In the genomic region with DNA sequence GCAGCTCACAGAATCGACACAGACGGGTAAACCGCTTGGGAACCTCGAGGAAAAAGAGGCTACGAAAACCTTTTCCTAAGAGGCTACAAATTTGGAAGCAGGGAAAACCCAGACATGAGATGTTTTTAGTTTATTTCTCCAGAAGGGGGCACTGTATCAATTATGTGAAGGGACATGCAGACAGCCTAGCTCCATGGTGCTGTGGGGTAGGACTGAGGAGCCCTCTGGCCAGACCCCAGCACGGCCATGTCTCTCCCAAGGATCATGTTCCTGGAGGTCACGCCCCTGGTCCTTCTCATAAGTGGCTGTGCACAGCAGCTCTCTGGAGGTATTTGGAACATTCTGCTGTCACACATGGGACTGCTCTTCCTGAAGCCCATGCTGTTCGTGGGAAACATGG, we compare ENCODE assay signal across 9 mouse cellular contexts. TPM values are rescaled to one million over a fixed set of nuclear protein-coding genes. Genes with fewer than 3 reads are reported as not detected.
DNase-seq lines count a peak whose midpoint lies in the region; ATAC-seq and TF ChIP-seq lines count a peak whose summit lies in the region.
"Had no signal": no experiment of that assay in that cellular context is flagged by ENCODE, and none has a peak within 500 bp of the region (broad histone marks: within the 10 kb centered on the region; RNA-seq: fewer than 3 reads in every experiment).

No protein-coding gene starts in this region.

- H3K4me1 ChIP-seq in forebrain, postnatal 0 days (ENCODE audit: insufficient read depth) = no peaks in the 10 kb centered on the region
- H3K4me1 ChIP-seq in forebrain, embryonic 16.5 days (replicated peaks; ENCODE audit: control insufficient read depth, insufficient read depth, low read length) = peaks cover under 1% of the 10 kb centered on the region; the same call in 1 of the 2 replicates
- H3K4me1 ChIP-seq in lung, embryonic 14.5 days (ENCODE audit: insufficient read depth) = no peaks in the 10 kb centered on the region
- H3K4me1 ChIP-seq in bone marrow macrophage, adult 2 months (ENCODE audit: control insufficient read depth, insufficient read depth, low read length) = peaks cover 3% of the 10 kb centered on the region
- H3K4me1 ChIP-seq in small intestine, adult 2 months (ENCODE audit: control insufficient read depth, insufficient read depth, insufficient read length, low read length) = no peaks in the 10 kb centered on the region

- no peak for TF ChIP-seq POLR2A in bone marrow macrophage, adult 2 months (IDR thresholded peaks at IDR 0.05; ENCODE audit: borderline replicate concordance, low read depth, low read length)
- TF ChIP-seq POLR2A in small intestine, adult 2 months (IDR thresholded peaks at IDR 0.05; ENCODE audit: low read depth, low read length) = no peak

- TF ChIP-seq CTCF in forebrain, postnatal 0 days (IDR thresholded peaks at IDR 0.05; ENCODE audit: low read depth) = peak; percentile 57
- TF ChIP-seq CTCF in lung, embryonic 14.5 days (IDR thresholded peaks at IDR 0.05; ENCODE audit: low read depth) = peak; percentile 28; the same call in 1 of the 2 replicates
- TF ChIP-seq CTCF in bone marrow macrophage, adult 2 months (IDR thresholded peaks at IDR 0.05; ENCODE audit: low read depth, low read length) = peak; percentile 28
- TF ChIP-seq CTCF in small intestine, adult 2 months (IDR thresholded peaks at IDR 0.05; ENCODE audit: extremely low read depth, insufficient read length, insufficient replicate concordance, low read depth, low read length) = peak; percentile 40; the same call in 1 of the 2 replicates

- no peaks in the 10 kb centered on the region for H3K9me3 ChIP-seq in forebrain, postnatal 0 days (ENCODE audit: low read length)
- H3K9me3 ChIP-seq in forebrain, embryonic 16.5 days (ENCODE audit: control insufficient read depth, low read length) = no peaks in the 10 kb centered on the region
- H3K9me3 ChIP-seq in lung, embryonic 14.5 days (ENCODE audit: low read depth, low read length) = no peaks in the 10 kb centered on the region
- H3K9me3 ChIP-seq: heart, embryonic 10.5 days had no signal

- H3K27me3 ChIP-seq in forebrain, postnatal 0 days (ENCODE audit: insufficient read depth, low read length) = no peaks in the 10 kb centered on the region
- no peaks in the 10 kb centered on the region for H3K27me3 ChIP-seq in forebrain, embryonic 16.5 days (replicated peaks; ENCODE audit: control insufficient read depth, insufficient read depth, low read length)
- H3K27me3 ChIP-seq in lung, embryonic 14.5 days (ENCODE audit: insufficient read depth, low read length) = no peaks in the 10 kb centered on the region
- H3K27me3 ChIP-seq in small intestine, adult 2 months (ENCODE audit: control insufficient read depth, insufficient read depth, low read length) = no peaks in the 10 kb centered on the region

- no peak overlapping the region for H3K4me3 ChIP-seq in forebrain, postnatal 0 days (ENCODE audit: low read depth, low read length)
- H3K4me3 ChIP-seq in forebrain, embryonic 16.5 days (replicated peaks; ENCODE audit: low read length) = no peak overlapping the region
- H3K4me3 ChIP-seq in lung, embryonic 14.5 days (ENCODE audit: low read depth, low read length) = no peak overlapping the region
- H3K4me3 ChIP-seq in bone marrow macrophage, adult 2 months (ENCODE audit: insufficient read depth, low read length) = no peak overlapping the region
- H3K4me3 ChIP-seq in small intestine, adult 2 months (ENCODE audit: low read depth, low read length) = no peak overlapping the region
- H3K4me3 ChIP-seq: heart, embryonic 10.5 days had no signal

- DNase-seq in forebrain, postnatal 0 days = no peak
- peak; percentile 53 for DNase-seq in lung, embryonic 14.5 days
- no peak for DNase-seq in lung, postnatal 4 days
- no peak for DNase-seq in testis, postnatal 14 days (ENCODE audit: low spot score)

- H3K4me2 ChIP-seq in forebrain, postnatal 0 days (ENCODE audit: low read depth) = no peak overlapping the region
- no peak overlapping the region for H3K4me2 ChIP-seq in forebrain, embryonic 16.5 days (ENCODE audit: low read length)
- H3K4me2 ChIP-seq in lung, embryonic 14.5 days = no peak overlapping the region

- peaks cover 38% of the 10 kb centered on the region for H3K36me3 ChIP-seq in forebrain, postnatal 0 days (ENCODE audit: insufficient read depth)
- H3K36me3 ChIP-seq in forebrain, embryonic 16.5 days (ENCODE audit: control insufficient read depth, insufficient read depth) = 0 out of 2 replicates have a peak, but pooled peaks cover under 1% of the 10 kb centered on the region
- peaks cover 69% of the 10 kb centered on the region for H3K36me3 ChIP-seq in lung, embryonic 14.5 days (ENCODE audit: insufficient read depth)
- peaks cover 24% of the 10 kb centered on the region; the same call in 1 of the 2 replicates for H3K36me3 ChIP-seq in small intestine, adult 2 months (ENCODE audit: control insufficient read depth, insufficient read depth, low read length)

- ATAC-seq in forebrain, postnatal 0 days = no peak
- ATAC-seq in forebrain, embryonic 16.5 days = no peak
- ATAC-seq in lung, embryonic 14.5 days (ENCODE audit: insufficient read depth) = no peak
- no peak for ATAC-seq in erythroid progenitor cell, adult 5-6 weeks (replicated peaks; ENCODE audit: low FRiP score, poor library complexity, severe bottlenecking)

- no peak overlapping the region for H3K27ac ChIP-seq in forebrain, postnatal 0 days (ENCODE audit: low read depth, low read length)
- no peak overlapping the region for H3K27ac ChIP-seq in forebrain, embryonic 16.5 days (ENCODE audit: low read length)
- no peak overlapping the region for H3K27ac ChIP-seq in lung, embryonic 14.5 days (ENCODE audit: low read depth)
- no peak overlapping the region for H3K27ac ChIP-seq in bone marrow macrophage, adult 2 months (ENCODE audit: insufficient read depth, low read depth, low read length)
- no peak overlapping the region for H3K27ac ChIP-seq in small intestine, adult 2 months (ENCODE audit: insufficient read depth, low read depth, low read length)
- H3K27ac ChIP-seq: heart, embryonic 10.5 days had no signal

- 75% methylated on average over 8 of the region's 8 CpGs for WGBS in forebrain, postnatal 0 days
- WGBS in forebrain, embryonic 16.5 days = 83% methylated on average over 8 of the region's 8 CpGs
- 74% methylated on average over 8 of the region's 8 CpGs for WGBS in lung, embryonic 14.5 days
- 72% methylated on average over 8 of the region's 8 CpGs for WGBS in small intestine, adult 2 months

- H3K9ac ChIP-seq in forebrain, postnatal 0 days = no peak overlapping the region
- H3K9ac ChIP-seq in forebrain, embryonic 16.5 days (replicated peaks; ENCODE audit: low read depth, low read length) = no peak overlapping the region
- no peak overlapping the region for H3K9ac ChIP-seq in lung, embryonic 14.5 days

RNA-seq across cellular contexts. Expression of a gene that starts 8.1 kb away (rescaled TPM):
- total RNA-seq in forebrain, postnatal 0 days (2014; rRNA removed) = 19.7 and 22.3 TPM in 2 replicates
- 48.8 and 52.2 TPM in 2 replicates for polyA plus RNA-seq in forebrain, postnatal 0 days (2015; fragmentation: Nextera tagmentation; extraction: Ambion mirVana)
- 32.7 and 42.7 TPM in 2 replicates for polyA plus RNA-seq in forebrain, embryonic 16.5 days (2015; fragmentation: Nextera tagmentation; extraction: Ambion mirVana)
- 27.2 and 31.2 TPM in 2 replicates for polyA plus RNA-seq in lung, embryonic 14.5 days (2014; fragmentation: Nextera tagmentation; extraction: Ambion mirVana)
- 29.8 and 33.7 TPM in 2 replicates for polyA plus RNA-seq in bone marrow macrophage, adult 2 months (2012; ENCODE audit: insufficient read depth, insufficient read length, missing spikeins)
- 13.0 and 24.2 TPM in 2 replicates for polyA plus RNA-seq in small intestine, adult 2 months (2012; rRNA removed)
- total RNA-seq in erythroid progenitor cell, adult 5-6 weeks (2015; ENCODE audit: low replicate concordance) = 6.8 TPM in 1 of 2 replicates, not detected in the other
- 4.0 TPM in 1 of 2 replicates, not detected in the other for total RNA-seq in erythroid progenitor cell, adult 5-6 weeks (2017; ENCODE audit: low replicate concordance)

RNA-seq across cellular contexts. Expression of a gene that starts 15.4 kb away (rescaled TPM):
- total RNA-seq in forebrain, postnatal 0 days (2014; rRNA removed) = 15.7 and 17.1 TPM in 2 replicates
- 11.0 and 17.2 TPM in 2 replicates for polyA plus RNA-seq in forebrain, postnatal 0 days (2015; fragmentation: Nextera tagmentation; extraction: Ambion mirVana)
- polyA plus RNA-seq in forebrain, embryonic 16.5 days (2015; fragmentation: Nextera tagmentation; extraction: Ambion mirVana) = 20.5 and 21.8 TPM in 2 replicates
- 28.4 and 32.3 TPM in 2 replicates for polyA plus RNA-seq in lung, embryonic 14.5 days (2014; fragmentation: Nextera tagmentation; extraction: Ambion mirVana)
- polyA plus RNA-seq in bone marrow macrophage, adult 2 months (2012; ENCODE audit: insufficient read depth, insufficient read length, missing spikeins) = 10.1 and 11.0 TPM in 2 replicates
- polyA plus RNA-seq in small intestine, adult 2 months (2012; rRNA removed) = 4.0 and 7.5 TPM in 2 replicates
- total RNA-seq in erythroid progenitor cell, adult 5-6 weeks (2015; ENCODE audit: low replicate concordance) = 2.5 and 2.9 TPM in 2 replicates
- total RNA-seq in erythroid progenitor cell, adult 5-6 weeks (2017; ENCODE audit: low replicate concordance) = 0.83 and 4.6 TPM in 2 replicates

RNA-seq across cellular contexts. Expression of a gene that starts 27.9 kb away (rescaled TPM):
- total RNA-seq in forebrain, postnatal 0 days (2014; rRNA removed) = 5.0 and 8.1 TPM in 2 replicates
- polyA plus RNA-seq in forebrain, postnatal 0 days (2015; fragmentation: Nextera tagmentation; extraction: Ambion mirVana) = 2.6 and 3.4 TPM in 2 replicates
- polyA plus RNA-seq in forebrain, embryonic 16.5 days (2015; fragmentation: Nextera tagmentation; extraction: Ambion mirVana) = 2.9 and 3.6 TPM in 2 replicates
- 10.3 and 10.6 TPM in 2 replicates for polyA plus RNA-seq in lung, embryonic 14.5 days (2014; fragmentation: Nextera tagmentation; extraction: Ambion mirVana)
- polyA plus RNA-seq in bone marrow macrophage, adult 2 months (2012; ENCODE audit: insufficient read depth, insufficient read length, missing spikeins) = 11.7 and 13.3 TPM in 2 replicates
- 18.6 and 19.8 TPM in 2 replicates for polyA plus RNA-seq in small intestine, adult 2 months (2012; rRNA removed)
- 1.3 and 2.9 TPM in 2 replicates for total RNA-seq in erythroid progenitor cell, adult 5-6 weeks (2015; ENCODE audit: low replicate concordance)
- total RNA-seq in erythroid progenitor cell, adult 5-6 weeks (2017; ENCODE audit: low replicate concordance) = 0.91 and 1.0 TPM in 2 replicates

RNA-seq across cellular contexts. Expression of a gene that starts 46.8 kb away (rescaled TPM):
- 10.5 and 10.9 TPM in 2 replicates for total RNA-seq in forebrain, postnatal 0 days (2014; rRNA removed)
- 13.5 and 14.2 TPM in 2 replicates for polyA plus RNA-seq in forebrain, postnatal 0 days (2015; fragmentation: Nextera tagmentation; extraction: Ambion mirVana)
- polyA plus RNA-seq in forebrain, embryonic 16.5 days (2015; fragmentation: Nextera tagmentation; extraction: Ambion mirVana) = 23.4 and 25.4 TPM in 2 replicates
- polyA plus RNA-seq in lung, embryonic 14.5 days (2014; fragmentation: Nextera tagmentation; extraction: Ambion mirVana) = 22.7 and 26.8 TPM in 2 replicates
- polyA plus RNA-seq in bone marrow macrophage, adult 2 months (2012; ENCODE audit: insufficient read depth, insufficient read length, missing spikeins) = 7.5 and 11.4 TPM in 2 replicates
- 12.5 and 13.6 TPM in 2 replicates for polyA plus RNA-seq in small intestine, adult 2 months (2012; rRNA removed)
- total RNA-seq in erythroid progenitor cell, adult 5-6 weeks (2015; ENCODE audit: low replicate concordance) = 5.4 TPM in 1 of 2 replicates, not detected in the other
- 2.7 and 4.2 TPM in 2 replicates for total RNA-seq in erythroid progenitor cell, adult 5-6 weeks (2017; ENCODE audit: low replicate concordance)

RNA-seq across cellular contexts. Expression of a gene that starts 47.2 kb away (rescaled TPM):
- 72.2 and 75.2 TPM in 2 replicates for total RNA-seq in forebrain, postnatal 0 days (2014; rRNA removed)
- 62.0 and 72.3 TPM in 2 replicates for polyA plus RNA-seq in forebrain, postnatal 0 days (2015; fragmentation: Nextera tagmentation; extraction: Ambion mirVana)
- 84.2 and 89.8 TPM in 2 replicates for polyA plus RNA-seq in forebrain, embryonic 16.5 days (2015; fragmentation: Nextera tagmentation; extraction: Ambion mirVana)
- polyA plus RNA-seq in lung, embryonic 14.5 days (2014; fragmentation: Nextera tagmentation; extraction: Ambion mirVana) = 65.9 and 66.6 TPM in 2 replicates
- 42.0 and 43.3 TPM in 2 replicates for polyA plus RNA-seq in bone marrow macrophage, adult 2 months (2012; ENCODE audit: insufficient read depth, insufficient read length, missing spikeins)
- 28.1 and 32.0 TPM in 2 replicates for polyA plus RNA-seq in small intestine, adult 2 months (2012; rRNA removed)
- total RNA-seq in erythroid progenitor cell, adult 5-6 weeks (2015; ENCODE audit: low replicate concordance) = 41.9 and 46.9 TPM in 2 replicates
- total RNA-seq in erythroid progenitor cell, adult 5-6 weeks (2017; ENCODE audit: low replicate concordance) = 72.3 and 79.2 TPM in 2 replicates
